Mouse (Mus musculus) kidney, adult 8-10 months (tissue): ENCODE results near the gene Gm5475.

Experiments used
- DNase-seq, 2 experiments: peaks; one replicate each; pipeline ENCODE4 v3.0.0; 2022

Gm5475 gene

GRCm38 (mm10) chr15:100451245-100451644 lies 29.3 kb downstream of the Gm5475 start:
- DNase-seq, result no peak

DNA sequence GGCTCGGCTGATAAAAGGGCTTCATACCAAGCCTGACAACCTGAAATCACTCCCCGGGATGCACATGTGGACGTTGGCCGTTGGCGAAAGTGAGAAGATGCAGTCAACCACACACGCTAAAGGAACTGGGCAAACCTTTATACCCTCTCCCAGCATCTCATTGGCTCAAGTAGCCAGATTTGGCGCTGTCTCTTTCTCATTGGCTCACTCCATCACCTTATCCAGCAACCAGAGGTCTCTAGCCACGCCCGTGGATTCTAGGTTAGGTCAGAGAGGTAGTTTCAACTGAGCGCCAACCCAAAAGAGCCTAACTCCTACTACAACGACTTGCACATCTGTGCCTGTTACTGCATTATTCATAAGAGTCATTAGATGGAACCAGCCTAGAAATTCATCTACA lies 30.5 kb downstream of the Gm5475 start:
- DNase-seq, result no peak

- DNase-seq, result peak; percentile 85 to 91
Measured at GRCm38 (mm10) chr15:100456356-100456991, 34.5 kb downstream of the Gm5475 start.

DNA sequence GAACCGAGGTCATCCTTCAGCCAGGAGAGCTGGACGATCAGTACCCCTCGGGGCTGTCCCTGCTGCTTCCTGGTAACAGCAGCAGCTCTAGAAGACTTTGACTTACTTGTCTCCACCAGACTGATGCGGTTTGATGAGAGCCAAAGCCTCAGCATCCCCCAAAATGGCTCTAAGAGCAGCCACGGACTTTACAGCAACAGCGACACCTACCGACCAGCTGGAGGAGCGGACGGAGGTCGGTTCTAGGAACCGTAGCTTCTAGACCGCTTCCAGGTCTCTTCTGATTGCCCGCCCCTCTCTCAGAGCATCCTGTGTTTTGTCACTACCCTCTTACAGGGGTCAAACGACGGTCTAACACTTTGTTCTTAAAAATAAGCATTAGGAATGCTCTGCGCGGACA lies 35.4 kb downstream of the Gm5475 start:
- DNase-seq, result peak; percentile 49 to 70

- peak; percentile 58 to 79 for DNase-seq
Measured at GRCm38 (mm10) chr15:100458055-100458454, 36.1 kb downstream of the Gm5475 start.

GRCm38 (mm10) chr15:100460942-100461341 lies 39.0 kb downstream of the Gm5475 start:
- DNase-seq, result peak; percentile 47 to 64

- no peak for DNase-seq
Measured at GRCm38 (mm10) chr15:100461646-100462045, 39.7 kb downstream of the Gm5475 start.

DNA sequence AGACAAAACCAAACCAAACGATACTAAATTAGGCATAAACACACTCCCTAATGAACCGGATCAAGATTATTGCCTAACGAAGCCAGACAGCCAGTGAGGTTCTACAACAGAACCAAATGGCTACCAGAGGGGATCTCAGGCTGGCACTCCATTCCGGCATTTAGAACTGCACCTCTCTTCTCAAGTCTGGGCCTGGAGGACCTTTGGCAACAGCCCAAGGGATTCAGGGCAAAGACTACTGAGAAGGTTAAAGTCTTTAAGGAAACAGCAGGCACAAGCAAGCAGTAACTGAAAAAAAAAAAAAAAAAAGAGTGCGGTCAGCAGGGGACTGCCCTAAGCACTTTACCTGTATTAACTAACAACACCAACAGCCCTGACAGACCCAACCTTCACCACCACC lies 40.1 kb downstream of the Gm5475 start:
- peak; percentile 80 to 84 for DNase-seq

GRCm38 (mm10) chr15:100463712-100464111 lies 41.8 kb downstream of the Gm5475 start:
- DNase-seq, result peak; percentile 74 to 90

- DNase-seq, result no peak
Measured at GRCm38 (mm10) chr15:100465432-100465831, 43.5 kb downstream of the Gm5475 start.

GRCm38 (mm10) chr15:100467738-100468137 lies 45.8 kb downstream of the Gm5475 start:
- DNase-seq, result no peak

- DNase-seq, result peak; percentile 87 to 89
Measured at GRCm38 (mm10) chr15:100468295-100469188, 46.6 kb downstream of the Gm5475 start, which contains the start of gene Letmd1. Letmd1 (plus strand) TSS chr15:100469023.

DNA sequence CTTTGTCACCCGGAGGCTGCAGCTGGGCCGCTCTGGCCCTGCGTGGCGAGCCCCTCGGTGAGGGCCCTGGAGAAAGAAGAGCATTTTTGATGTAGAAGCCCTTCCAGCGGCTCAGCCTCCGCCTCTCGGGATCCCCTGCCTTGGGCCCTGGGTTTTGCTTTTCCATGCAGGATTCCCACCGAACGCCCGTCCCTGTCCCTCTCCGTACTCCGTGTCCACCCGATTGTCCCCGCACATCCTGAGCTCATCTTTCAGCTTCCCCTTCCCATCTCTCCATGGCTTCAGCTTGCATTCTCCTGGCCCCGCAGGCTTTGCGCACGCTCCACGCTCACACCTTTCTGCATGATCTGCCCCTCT lies 47.2 kb downstream of the Gm5475 start:
- DNase-seq, result no peak

- DNase-seq, result peak; percentile 49 to 52
Measured at GRCm38 (mm10) chr15:100470037-100470436, 48.1 kb downstream of the Gm5475 start.

DNA sequence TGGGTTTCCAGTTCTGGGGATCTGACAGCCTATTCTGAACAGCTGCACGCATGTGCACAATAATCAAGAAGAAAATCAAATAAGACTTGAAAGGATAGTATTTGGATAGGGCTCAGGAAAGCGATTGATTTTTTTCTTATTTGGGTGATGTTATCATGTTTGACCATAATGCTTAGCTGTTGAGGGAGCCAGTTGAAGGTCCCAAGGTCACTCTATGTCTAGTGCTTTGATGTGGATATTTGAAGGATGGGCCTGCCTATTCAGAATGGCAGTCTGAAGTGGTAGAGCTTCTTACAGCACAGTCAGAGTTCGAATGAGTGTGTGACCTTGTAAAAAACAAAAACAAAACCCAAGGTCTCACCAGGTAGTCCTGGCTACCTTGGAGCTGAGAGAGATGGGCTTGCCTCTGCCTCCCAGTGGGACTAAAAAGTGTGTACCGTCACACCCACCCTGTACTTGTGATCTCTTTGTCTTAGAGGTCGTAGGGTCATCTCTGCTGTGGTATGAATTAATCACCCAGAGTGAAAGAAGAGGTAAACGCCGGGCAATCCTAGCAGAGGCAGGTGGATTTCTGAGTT lies 52.1 kb downstream of the Gm5475 start:
- no peak for DNase-seq
